Mouse (Mus musculus) brain, adult 10 weeks (tissue): ENCODE results near the gene Ube2z. TPM values are rescaled to one million over a fixed set of nuclear protein-coding genes. Genes with fewer than 3 reads are reported as not detected.

ENCODE experiments used
- polyA plus RNA-seq: library from polyadenylated mRNA; stranded (reverse); fragments of 350-450 nt; fragmentation: Illumina TruSeq; extraction: RNeasy Lipid Tissue Mini Kit (QIAGEN cat#74804); gene quantifications from one replicate; pipeline ENCODE4 v1.2.3, GENCODE M21; 2015; ENCODE audit warnings: low read depth, low replicate concordance

Ube2z gene
- 56.3 TPM for polyA plus RNA-seq

GRCm38 (mm10) chr11:96065215-96065911, at the start of gene Ube2z:
TSS of gene Ube2z (minus strand) at chr11:96065388.

DNA sequence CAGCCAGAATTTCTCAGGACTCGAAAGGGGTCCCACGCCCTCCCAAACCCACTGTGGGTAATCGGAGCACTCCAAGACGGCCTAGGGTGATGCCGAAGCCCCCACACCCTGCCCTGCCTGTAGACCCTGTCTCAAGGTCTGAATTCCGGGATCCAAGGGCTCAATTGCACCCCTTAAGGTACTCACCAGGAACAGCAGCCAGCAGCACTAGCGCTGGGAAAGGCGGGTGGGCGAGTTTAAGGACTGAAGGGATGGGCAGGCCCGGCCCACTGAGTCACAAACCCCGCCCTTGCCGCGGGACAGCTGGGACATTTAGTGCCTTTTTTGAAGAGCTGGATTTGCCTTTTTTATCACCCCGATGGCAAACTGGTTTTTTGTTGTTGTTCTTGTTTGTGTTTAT, 46.6 kb upstream of the Ube2z start, which contains the start of gene Calcoco2:
TSS of gene Calcoco2 (minus strand) at position 214 of the 400 bp plus-strand sequence.

GRCm38 (mm10) chr11:96075509-96076220, 10.5 kb upstream of the Ube2z start, which contains the start of gene Atp5g1:
TSS of gene Atp5g1 (minus strand) at chr11:96075670.

GRCm38 (mm10) chr11:96034596-96035052, 30.6 kb downstream of the Ube2z start, which contains the start of gene Snf8:
TSS of gene Snf8 (plus strand) at chr11:96034885.

GRCm38 (mm10) chr11:96005403-96006271, 59.6 kb downstream of the Ube2z start, which contains the start of gene Igf2bp1:
TSS of gene Igf2bp1 (minus strand) at chr11:96005940.

Other genes starting within 250 kb of the Ube2z start
- 48.4 TPM for gene Phospho1, start 240.9 kb downstream of the Ube2z start, polyA plus RNA-seq
- 15.0 TPM for gene Gngt2, start 228.2 kb downstream of the Ube2z start, polyA plus RNA-seq
- 5.3 TPM for gene Abi3, start 222.9 kb downstream of the Ube2z start, polyA plus RNA-seq
- not detected for gene B4galnt2, start 150.5 kb downstream of the Ube2z start, polyA plus RNA-seq
- not detected for gene Igf2bp1, start 59.4 kb downstream of the Ube2z start, polyA plus RNA-seq
- gene Gip, start 40.8 kb downstream of the Ube2z start, polyA plus RNA-seq, result not detected
- 132 TPM for gene Snf8, start 30.5 kb downstream of the Ube2z start, polyA plus RNA-seq
- 604 TPM for gene Atp5g1, start 10.3 kb upstream of the Ube2z start, polyA plus RNA-seq
- gene Calcoco2, start 46.6 kb upstream of the Ube2z start, polyA plus RNA-seq, result not detected
- 0.59 TPM for gene Ttll6, start 68.4 kb upstream of the Ube2z start, polyA plus RNA-seq
- gene Hoxb13, start 128.9 kb upstream of the Ube2z start, polyA plus RNA-seq, result not detected
- gene Hoxb9, start 206.1 kb upstream of the Ube2z start, polyA plus RNA-seq, result not detected
- not detected for gene Hoxb8, start 216.5 kb upstream of the Ube2z start, polyA plus RNA-seq
- not detected for gene Hoxb7, start 221.2 kb upstream of the Ube2z start, polyA plus RNA-seq
- gene Hoxb6, start 227.1 kb upstream of the Ube2z start, polyA plus RNA-seq, result not detected
- not detected for gene Hoxb5, start 237.9 kb upstream of the Ube2z start, polyA plus RNA-seq